Mouse (Mus musculus) CH12.LX (cell line): ENCODE data around the gene Sidt1. TPM values are rescaled to one million over a fixed set of nuclear protein-coding genes. Genes with fewer than 3 reads are reported as not detected.
A peak's percentile ranks its signal among the peaks of the same experiment; 100 is the strongest.

Source experiments
- DNase-seq: peaks from one replicate; pipeline ENCODE4 v3.0.0-alpha.2; 2013; ENCODE audit errors: extremely low read depth
- H3K27ac ChIP-seq: 2 replicates; pipeline ENCODE4 v1.5.1; 2012; ENCODE audit warnings: low read depth, mild to moderate bottlenecking, control low read depth, moderate library complexity; ENCODE audit not compliant: insufficient read depth
- H3K27me3 ChIP-seq: replicated peaks from 2 replicates; pipeline ENCODE3; 2012; ENCODE audit warnings: inconsistent platforms
- H3K36me3 ChIP-seq, 2 experiments: replicated peaks in 1 of 2; 2 replicates each; pipeline versions ENCODE3 to v1.6.1; 2012; ENCODE audit warnings: inconsistent platforms in 1 of 2, low read length in 1 of 2, mild to moderate bottlenecking in 1 of 2, mixed read lengths in 1 of 2, moderate library complexity in 1 of 2; ENCODE audit not compliant: control insufficient read depth in 1 of 2, insufficient read depth in 1 of 2
- H3K4me1 ChIP-seq, 2 experiments: 2 replicates each; pipeline ENCODE4 v1.6.1; 2012; ENCODE audit warnings: inconsistent platforms in 1 of 2, moderate library complexity in 1 of 2; ENCODE audit not compliant: insufficient read depth in 2 of 2, control insufficient read depth in 1 of 2
- H3K4me2 ChIP-seq: 2 replicates; pipeline ENCODE4 v1.6.1; 2012; ENCODE audit warnings: low read depth, mild to moderate bottlenecking, control low read depth; ENCODE audit not compliant: poor library complexity, insufficient read depth, severe bottlenecking
- H3K4me3 ChIP-seq, 3 experiments: fragments of 150-350 bp in 1 of 3; sonication (generic) in 1 of 3; replicated peaks in 1 of 3; 2 replicates each; pipeline versions ENCODE3 to v1.5.1; 2011 to 2012; ENCODE audit warnings: low read depth in 2 of 3, low read length in 2 of 3, mild to moderate bottlenecking in 2 of 3, moderate library complexity in 2 of 3, control low read depth in 1 of 3, improper control_type of control experiment in 1 of 3, inconsistent platforms in 1 of 3, mixed read lengths in 1 of 3; ENCODE audit not compliant: poor library complexity in 1 of 3
- H3K79me2 ChIP-seq: replicated peaks from 2 replicates; pipeline ENCODE4 v1.6.1; 2012; ENCODE audit warnings: mild to moderate bottlenecking, moderate library complexity; ENCODE audit not compliant: control insufficient read depth, poor library complexity, insufficient read depth, severe bottlenecking; ENCODE audit errors: extremely low read depth
- H3K9ac ChIP-seq: 2 replicates; pipeline ENCODE4 v1.6.1; 2012; ENCODE audit warnings: low read depth, mild to moderate bottlenecking, control low read depth, moderate library complexity; ENCODE audit not compliant: insufficient read depth
- H3K9me3 ChIP-seq: replicated peaks from 2 replicates; pipeline ENCODE3; 2012; ENCODE audit warnings: low read length, inconsistent platforms, mixed read lengths
- CHD2 ChIP-seq: IDR thresholded peaks from 2 replicates; pipeline ENCODE4 v1.6.1; 2011; ENCODE audit warnings: low read length, improper control_type of control experiment
- ETS1 ChIP-seq: conservative IDR thresholded peaks from 2 replicates; pipeline ENCODE4 v1.6.1; 2012; ENCODE audit warnings: low read depth, mild to moderate bottlenecking, inconsistent platforms, low read length, improper control_type of control experiment, moderate library complexity
- HCFC1 ChIP-seq: IDR thresholded peaks from 2 replicates; pipeline ENCODE4 v1.6.1; 2012; ENCODE audit warnings: low read depth, mild to moderate bottlenecking, inconsistent platforms, low read length, improper control_type of control experiment
- IRF4 ChIP-seq: IDR thresholded peaks from 2 replicates; pipeline ENCODE4 v1.6.1; 2014; ENCODE audit warnings: low read depth, mild to moderate bottlenecking, inconsistent platforms, low read length, improper control_type of control experiment
- KAT2A ChIP-seq: IDR thresholded peaks from 2 replicates; pipeline ENCODE4 v1.6.1; 2012; ENCODE audit warnings: low read length, improper control_type of control experiment, inconsistent platforms; ENCODE audit not compliant: insufficient replicate concordance
- MEF2A ChIP-seq: IDR thresholded peaks from 2 replicates; pipeline ENCODE4 v1.6.1; 2014; ENCODE audit warnings: low read depth, mild to moderate bottlenecking, inconsistent platforms, low read length, improper control_type of control experiment, borderline replicate concordance
- NRF1 ChIP-seq: IDR thresholded peaks from 2 replicates; pipeline ENCODE4 v1.6.1; 2014; ENCODE audit warnings: low read depth, mild to moderate bottlenecking, inconsistent platforms, low read length, improper control_type of control experiment, moderate library complexity
- POLR2A ChIP-seq: IDR thresholded peaks from 2 replicates; pipeline ENCODE4 v1.6.1; 2011; ENCODE audit warnings: low read depth, mild to moderate bottlenecking, improper control_type of control experiment, low read length
- RAD21 ChIP-seq: IDR thresholded peaks from 2 replicates; pipeline ENCODE4 v1.6.1; 2011; ENCODE audit warnings: low read depth, mild to moderate bottlenecking, low read length, improper control_type of control experiment, moderate library complexity
- RCOR1 ChIP-seq: conservative IDR thresholded peaks from 2 replicates; pipeline ENCODE4 v1.6.1; 2012; ENCODE audit warnings: low read depth, mild to moderate bottlenecking, inconsistent platforms, low read length, improper control_type of control experiment
- dilution Hi-C: fragments of 300-500 bp; cut with MboI; formaldehyde crosslinking; loops from 2 replicates; pipeline ENCODE4 v1.14.3; 2020; ENCODE audit warnings: low sequenced_read_pairs; ENCODE audit not compliant: extremely low pct_unique_long_range_greater_than_20kb, extremely low pct_ligation_motif_present
- in situ Hi-C: fragments of 300-500 bp; cut with MboI; formaldehyde crosslinking; loops from 3 replicates; pipeline ENCODE4 v1.14.3; 2019; ENCODE audit warnings: low sequenced_read_pairs, low pct_ligation_motif_present, low pct_unique_long_range_greater_than_20kb, mixed read lengths
- polyA plus RNA-seq: library from polyadenylated mRNA; unstranded; fragments of >175 nt; gene quantifications from 2 replicates; pipeline ENCODE4 v1.2.1, GENCODE M21; 2012; ENCODE audit warnings: low read depth; ENCODE audit not compliant: insufficient read length
- total RNA-seq, 2 experiments: library from RNA; depleted of rRNA; stranded (reverse); fragments of 300-350 nt in 1 of 2; fragments of >200 nt in 1 of 2; gene quantifications; 2 replicates each; pipeline ENCODE4 v1.2.3; 2012 to 2014

Gene Sidt1
- total RNA-seq (2012; rRNA removed) (not detected in 2 replicates), total RNA-seq (2014; rRNA removed) (not detected in 2 replicates), polyA plus RNA-seq (not detected in 2 replicates)

- no peaks in the 10 kb centered on the region for H3K36me3 ChIP-seq
- no peak within 1 kb of the TSS for H3K27ac ChIP-seq
- TF ChIP-seq CHD2 (no peak), KAT2A (no peak), ETS1 (no peak), POLR2A (no peak), NRF1 (no peak)
- dilution Hi-C loops (no loop called here), in situ Hi-C loops (no loop called here)
- peaks cover 9% of the 10 kb centered on the region for H3K9me3 ChIP-seq
- H3K27me3 ChIP-seq, result no peaks in the 10 kb centered on the region
- H3K4me2 ChIP-seq, result 0 out of 2 replicates have a peak within 1 kb of the TSS, but pooled peaks have one; percentile 14
- DNase-seq, result no peak
- no peak within 1 kb of the TSS for H3K9ac ChIP-seq
- H3K4me3 ChIP-seq, result no peak within 1 kb of the TSS
- peaks cover 3 to 5% of the 10 kb centered on the region in 2 experiments; a peak in 1 of 4 replicates for H3K4me1 ChIP-seq
- H3K79me2 ChIP-seq, result no peaks in the 10 kb centered on the region
Measured at GRCm38 (mm10) chr16:44332861-44333284, at the start of gene Sidt1. Sidt1 (minus strand) TSS chr16:44333196.

DNA sequence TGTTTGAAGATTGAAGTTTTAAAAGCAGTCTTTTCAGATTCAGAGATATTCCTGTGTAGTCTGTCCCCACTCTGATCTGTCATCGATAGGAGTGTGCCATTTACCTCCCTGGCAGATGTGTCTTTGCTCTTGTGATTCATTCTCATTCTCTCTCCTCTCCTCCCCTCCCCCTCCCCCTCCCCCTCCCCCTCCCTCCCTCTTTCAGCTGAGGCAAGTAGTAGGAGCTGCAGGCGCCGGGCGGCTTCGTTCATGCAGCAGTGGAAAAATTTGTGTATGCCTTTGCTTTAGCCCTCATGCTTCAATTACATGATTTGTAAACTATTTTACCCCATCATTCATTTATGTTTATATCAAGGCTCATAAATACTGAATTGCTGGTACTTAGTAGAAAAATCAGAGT lies 48.6 kb upstream of the Sidt1 start:
- dilution Hi-C loops (no loop called here), in situ Hi-C loops (no loop called here)
- no peak overlapping the region for H3K27ac ChIP-seq

GRCm38 (mm10) chr16:44380006-44380405 lies 47.0 kb upstream of the Sidt1 start:
- H3K9ac ChIP-seq, result no peak overlapping the region
- in situ Hi-C loops, result no loop called here
- H3K9me3 ChIP-seq, result no peaks in the 10 kb centered on the region
- H3K79me2 ChIP-seq, result no peaks in the 10 kb centered on the region
- no peak for DNase-seq
- dilution Hi-C loops, result no loop called here
- peaks cover 18 to 64% of the 10 kb centered on the region in 2 experiments for H3K36me3 ChIP-seq
- H3K4me3 ChIP-seq, result no peak overlapping the region
- no peaks in the 10 kb centered on the region for H3K4me1 ChIP-seq
- no peak overlapping the region for H3K27ac ChIP-seq
- H3K4me2 ChIP-seq, result no peak overlapping the region
- no peak for TF ChIP-seq RAD21
- H3K27me3 ChIP-seq, result no peaks in the 10 kb centered on the region

More for the DNA sequence above, 48.6 kb upstream of the Sidt1 start:
- TF ChIP-seq MEF2A, result no peak
- TF ChIP-seq IRF4, result no peak
- no peak for TF ChIP-seq HCFC1
- no peak for TF ChIP-seq RCOR1
- no peaks in the 10 kb centered on the region for H3K27me3 ChIP-seq
- no peak overlapping the region for H3K4me3 ChIP-seq
- no peaks in the 10 kb centered on the region for H3K79me2 ChIP-seq
- H3K4me1 ChIP-seq, result no peaks in the 10 kb centered on the region
- peaks cover 18 to 66% of the 10 kb centered on the region in 2 experiments for H3K36me3 ChIP-seq
- no peak overlapping the region for H3K4me2 ChIP-seq
- no peaks in the 10 kb centered on the region for H3K9me3 ChIP-seq
- no peak for DNase-seq
- H3K9ac ChIP-seq, result no peak overlapping the region
